Mouse (Mus musculus): ENCODE data around the gene Acvrl1. TPM values are rescaled to one million over a fixed set of nuclear protein-coding genes. Genes with fewer than 3 reads are reported as not detected.
A peak's percentile ranks its signal among the peaks of the same experiment; 100 is the strongest.

Gene Acvrl1
- total RNA-seq, 2 experiments from 2014 or later = 11.2 to 11.4 TPM

- no peak overlapping the region for H3K27ac ChIP-seq
- no peak overlapping the region for H3K4me3 ChIP-seq
- no peak for DNase-seq (ENCODE audit: low spot score in 2 of 2)
- TF ChIP-seq CTCF (conservative IDR thresholded peaks at IDR 0.05) = no peak
Observed at GRCm38 (mm10) chr15:101170413-101170980, 42.2 kb downstream of the Acvrl1 start.

GRCm38 (mm10) chr15:101171272-101171671 lies 43.0 kb downstream of the Acvrl1 start:
- DNase-seq (ENCODE audit: low spot score in 2 of 2) = no peak
- no peak for TF ChIP-seq CTCF (conservative IDR thresholded peaks at IDR 0.05)
- no peak overlapping the region for H3K4me3 ChIP-seq
- no peak overlapping the region for H3K27ac ChIP-seq

GRCm38 (mm10) chr15:101172016-101172415 lies 43.7 kb downstream of the Acvrl1 start:
- DNase-seq (ENCODE audit: low spot score in 2 of 2) = no peak
- TF ChIP-seq CTCF (conservative IDR thresholded peaks at IDR 0.05) = no peak
- H3K4me3 ChIP-seq = no peak overlapping the region
- H3K27ac ChIP-seq = no peak overlapping the region

GRCm38 (mm10) chr15:101173421-101174211 lies 45.3 kb downstream of the Acvrl1 start, which contains the start of gene Acvr1b:
Gene Acvr1b (plus strand): TSS chr15:101174067.
- no peak for TF ChIP-seq CTCF (conservative IDR thresholded peaks at IDR 0.05)
- peak within 1 kb of the TSS; percentile 97 for H3K27ac ChIP-seq
- peak within 1 kb of the TSS; percentile 89 for H3K4me3 ChIP-seq
- peak; percentile 85 to 87 for DNase-seq (ENCODE audit: low spot score in 2 of 2)

- no peak for DNase-seq (ENCODE audit: low spot score in 2 of 2)
- peak overlapping the region; percentile 97 for H3K27ac ChIP-seq
- TF ChIP-seq CTCF (conservative IDR thresholded peaks at IDR 0.05) = no peak
- peak overlapping the region; percentile 89 for H3K4me3 ChIP-seq
Observed at GRCm38 (mm10) chr15:101174294-101175130, 46.2 kb downstream of the Acvrl1 start.

- peak overlapping the region; percentile 97 for H3K27ac ChIP-seq
- DNase-seq (ENCODE audit: low spot score in 2 of 2) = no peak
- TF ChIP-seq CTCF (conservative IDR thresholded peaks at IDR 0.05) = no peak
- peak overlapping the region; percentile 89 for H3K4me3 ChIP-seq
Observed at GRCm38 (mm10) chr15:101175131-101175460, 46.8 kb downstream of the Acvrl1 start.

GRCm38 (mm10) chr15:101175613-101176283 lies 47.4 kb downstream of the Acvrl1 start:
- Histone ChIP-seq H3K27ac (peak overlapping the region; percentile 97), H3K4me3 (peak overlapping the region; percentile 89)
- no peak for TF ChIP-seq CTCF (conservative IDR thresholded peaks at IDR 0.05)
- no peak for DNase-seq (ENCODE audit: low spot score in 2 of 2)

GRCm38 (mm10) chr15:101176284-101176680 lies 48.0 kb downstream of the Acvrl1 start:
- H3K4me3 ChIP-seq = peak overlapping the region; percentile 89; the same call in 1 of the 2 replicates
- DNase-seq (ENCODE audit: low spot score in 2 of 2) = no peak
- no peak for TF ChIP-seq CTCF (conservative IDR thresholded peaks at IDR 0.05)
- H3K27ac ChIP-seq = peak overlapping the region; percentile 28; the same call in 1 of the 2 replicates

- no peak for TF ChIP-seq CTCF (conservative IDR thresholded peaks at IDR 0.05)
- DNase-seq (ENCODE audit: low spot score in 2 of 2) = no peak
- Histone ChIP-seq H3K27ac (peak overlapping the region; percentile 43; the same call in 1 of the 2 replicates), H3K4me3 (peak overlapping the region; percentile 33)
Observed at GRCm38 (mm10) chr15:101176795-101177691, 48.7 kb downstream of the Acvrl1 start.

- DNase-seq (ENCODE audit: low spot score in 2 of 2) = no peak
- no peak for TF ChIP-seq CTCF (conservative IDR thresholded peaks at IDR 0.05)
- Histone ChIP-seq H3K27ac (no peak overlapping the region), H3K4me3 (no peak overlapping the region)
Observed at GRCm38 (mm10) chr15:101180363-101181105, 52.2 kb downstream of the Acvrl1 start.

- DNase-seq (ENCODE audit: low spot score in 2 of 2) = no peak
- no peak overlapping the region; the same call in 1 of the 2 replicates for H3K27ac ChIP-seq
- peak; percentile 38 for TF ChIP-seq CTCF (conservative IDR thresholded peaks at IDR 0.05)
- H3K4me3 ChIP-seq = no peak overlapping the region
Observed at GRCm38 (mm10) chr15:101181106-101181466, 52.8 kb downstream of the Acvrl1 start.

Data from layer of hippocampus, adult 2 months (tissue).